Mouse (Mus musculus) heart, postnatal 0 days (tissue): Measurements from ENCODE around the gene Myo1e.

ENCODE experiments used
- CTCF ChIP-seq: IDR thresholded peaks from 2 replicates; pipeline ENCODE4 v1.5.1; 2016; ENCODE audit warnings: antibody characterized with exemption, control low read depth, low read depth
- EP300 ChIP-seq: IDR thresholded peaks from 2 replicates; pipeline ENCODE4 v1.6.1; 2016; ENCODE audit warnings: antibody characterized with exemption, low read depth

- TF ChIP-seq CTCF (no peak), EP300 (no peak)
Measured at GRCm38 (mm10) chr9:70421257-70422056, 214.3 kb downstream of the Myo1e start, which contains the start of gene Ccnb2.
